Mouse (Mus musculus): ENCODE results near the gene Rpsa. TPM values are rescaled to one million over a fixed set of nuclear protein-coding genes. Genes with fewer than 3 reads are reported as not detected.
A peak's percentile ranks its signal among the peaks of the same experiment; 100 is the strongest.

Gene Rpsa
- polyA plus RNA-seq, 1 experiment: 1,865 TPM

DNA sequence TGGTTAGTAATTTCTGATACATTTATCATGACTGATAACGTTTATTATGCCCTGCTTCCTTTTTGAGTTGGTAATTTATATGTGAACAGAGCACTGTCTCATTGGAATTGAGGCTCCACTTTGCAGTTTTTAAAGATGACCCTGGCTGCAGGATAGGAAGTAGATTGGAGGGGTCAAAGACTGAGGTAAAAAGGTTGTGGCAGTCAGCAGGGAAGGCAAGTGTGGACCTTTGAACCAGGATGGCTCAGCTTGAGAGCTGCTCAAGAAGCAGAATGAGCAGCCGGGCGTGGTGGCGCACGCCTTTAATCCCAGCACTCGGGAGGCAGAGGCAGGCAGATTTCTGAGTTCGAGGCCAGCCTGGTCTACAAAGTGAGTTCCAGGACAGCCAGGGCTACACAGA is 14.0 kb upstream of the Rpsa start:
- DNase-seq (ENCODE audit: low spot score): no peak

DNA sequence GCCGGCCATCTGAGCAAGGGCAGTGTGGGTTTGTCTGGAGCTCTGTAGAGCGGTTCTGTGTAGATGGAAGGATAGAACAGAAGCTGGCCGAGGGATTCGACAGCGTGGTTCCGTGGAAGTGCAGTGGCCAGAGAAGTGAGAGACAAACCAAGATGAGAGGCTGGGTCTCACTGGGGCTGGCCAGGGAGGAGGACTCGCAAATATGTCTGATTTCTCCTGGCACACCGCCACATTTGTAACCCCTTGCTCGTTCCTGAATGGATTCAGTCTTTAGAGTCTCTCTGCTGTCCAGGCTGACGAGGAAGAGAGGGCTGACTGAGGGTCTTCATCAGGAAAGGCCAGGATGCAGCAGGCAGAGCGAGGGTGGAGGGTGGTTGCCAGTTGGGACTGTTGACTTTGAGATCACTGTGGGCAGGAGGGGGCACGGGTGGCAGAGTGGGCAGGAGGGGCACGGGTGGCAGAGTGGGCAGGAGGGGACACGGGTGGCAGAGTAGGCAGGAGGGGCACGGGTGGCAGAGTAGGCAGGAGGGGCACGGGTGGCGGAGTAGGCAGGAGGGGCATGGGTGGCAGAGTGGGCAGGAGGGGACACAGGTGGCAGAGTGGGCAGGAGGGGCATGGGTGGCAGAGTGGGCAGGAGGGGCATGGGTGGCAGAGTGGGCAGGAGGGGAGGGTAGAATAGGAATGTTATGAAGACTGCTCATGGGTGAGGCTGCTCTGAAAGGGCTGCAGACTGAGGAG is 13.3 kb upstream of the Rpsa start:
- DNase-seq (ENCODE audit: low spot score): no peak

DNA sequence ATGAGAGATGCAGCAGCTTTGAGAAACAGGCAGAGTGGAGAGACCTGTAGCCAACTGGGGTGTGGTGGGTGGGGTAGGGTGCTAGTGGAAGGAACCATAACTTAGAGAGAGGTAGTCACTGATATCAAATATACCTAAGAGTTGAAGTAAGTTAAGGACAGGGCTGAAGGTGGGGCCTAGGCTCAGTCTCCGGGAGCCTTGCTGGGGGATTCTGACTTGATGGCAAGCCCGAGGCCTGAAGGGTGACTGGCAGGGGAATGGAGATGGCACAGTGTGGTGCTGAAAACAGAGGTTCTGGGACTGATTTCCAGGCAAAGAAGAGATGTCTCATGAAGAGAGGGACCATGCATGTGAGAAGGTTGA is 12.7 kb upstream of the Rpsa start:
- DNase-seq (ENCODE audit: low spot score): no peak

DNA sequence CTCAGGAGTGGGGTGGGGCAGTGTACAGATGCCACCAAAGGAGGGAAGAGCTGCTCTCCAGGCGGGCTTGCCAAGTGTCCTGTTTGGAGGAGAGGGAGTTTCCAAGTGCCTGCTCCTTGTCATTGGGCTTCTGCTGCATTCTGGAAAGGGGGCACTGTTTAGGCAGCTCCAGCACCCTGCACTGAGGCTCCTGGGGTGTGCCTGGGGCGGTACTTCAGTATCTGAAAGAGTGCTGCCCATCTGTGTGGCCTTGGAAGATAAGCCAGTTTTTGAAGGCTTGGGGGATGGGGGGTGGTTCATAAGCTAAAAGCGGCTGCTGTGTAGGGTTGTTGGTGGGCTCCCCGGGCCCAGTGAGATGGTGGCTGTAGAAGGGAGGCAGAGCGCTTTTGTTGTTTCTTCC is 11.9 kb upstream of the Rpsa start:
- no peak for DNase-seq (ENCODE audit: low spot score)

DNA sequence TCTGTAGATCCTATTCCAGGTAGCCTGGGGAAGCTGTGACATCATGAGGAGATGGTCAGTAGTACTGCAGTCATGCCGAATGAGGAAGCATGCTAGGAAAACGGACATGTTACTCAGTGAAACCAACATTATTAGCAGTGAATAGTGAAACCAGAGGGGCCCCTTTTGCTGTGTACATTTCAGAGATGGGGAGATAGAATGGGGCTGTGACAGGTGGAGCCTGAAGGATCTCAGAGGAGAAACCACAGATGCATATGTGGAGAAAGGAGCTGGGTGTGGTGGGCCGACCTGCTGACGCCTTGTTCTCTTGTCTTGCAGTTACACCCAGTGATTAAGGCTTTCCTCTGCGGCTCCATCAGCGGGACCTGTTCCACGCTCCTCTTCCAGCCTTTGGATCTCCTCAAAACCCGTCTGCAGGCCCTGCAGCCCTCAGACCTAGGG is 11.3 kb upstream of the Rpsa start:
- DNase-seq (ENCODE audit: low spot score): no peak

DNA sequence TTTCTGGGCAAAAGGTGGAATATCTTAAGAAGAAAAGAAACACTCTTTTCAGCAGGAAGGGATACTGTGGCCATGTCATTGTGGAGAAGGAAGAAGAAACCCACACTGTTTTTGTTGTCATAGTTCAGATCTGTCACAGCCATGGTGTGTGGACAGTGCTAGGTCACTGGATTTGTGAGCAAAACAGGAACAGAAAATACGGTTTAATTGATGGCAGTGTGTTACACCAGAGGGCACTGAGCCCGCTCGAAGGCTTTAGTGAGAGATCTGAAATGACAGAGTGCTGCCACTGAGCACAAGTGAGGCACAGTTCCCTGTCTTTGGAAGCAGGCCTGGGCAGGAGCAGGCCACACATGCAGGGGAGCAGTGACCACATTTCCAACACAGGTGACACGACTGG is 9.3 kb upstream of the Rpsa start:
- DNase-seq (ENCODE audit: low spot score): no peak

DNA sequence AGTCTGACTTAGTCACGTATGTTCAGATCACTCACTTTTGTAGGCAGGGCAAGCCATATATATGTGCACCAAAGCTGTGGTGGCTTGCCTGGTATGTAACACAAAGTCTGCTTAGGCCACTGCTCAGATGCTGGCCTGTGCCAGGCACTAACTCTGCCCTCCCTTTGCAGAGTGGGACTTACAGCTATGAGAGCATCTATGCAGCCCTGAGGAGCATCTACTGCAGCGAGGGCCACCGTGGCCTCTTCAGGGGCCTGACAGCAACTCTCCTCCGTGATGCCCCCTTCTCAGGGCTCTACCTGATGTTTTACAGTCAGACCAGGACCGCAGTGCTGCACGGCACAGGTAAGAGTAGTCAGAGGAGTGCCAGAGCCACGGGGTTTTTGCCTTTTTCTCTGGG is 7.0 kb upstream of the Rpsa start:
- DNase-seq (ENCODE audit: low spot score): no peak

DNA sequence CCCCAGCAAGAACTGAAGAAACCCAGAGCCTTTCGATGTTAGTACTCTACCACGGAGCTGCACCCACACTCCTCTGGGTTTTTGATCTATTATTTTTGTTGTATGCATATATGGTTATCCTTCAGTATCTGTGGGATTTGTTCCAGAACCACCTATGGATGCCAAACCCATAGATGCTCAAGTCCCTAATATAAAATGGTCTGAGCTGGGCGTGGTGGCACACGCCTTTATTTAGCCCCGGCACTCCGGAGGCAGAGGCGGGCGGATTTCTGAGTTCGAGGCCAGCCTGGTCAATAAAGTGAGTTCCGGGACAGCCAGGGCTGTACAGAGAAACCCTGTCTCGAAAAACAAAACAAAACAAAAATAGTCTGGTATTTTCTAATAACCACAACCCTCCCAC is 621 bp upstream of the Rpsa start:
- no peak for DNase-seq (ENCODE audit: low spot score)

DNA sequence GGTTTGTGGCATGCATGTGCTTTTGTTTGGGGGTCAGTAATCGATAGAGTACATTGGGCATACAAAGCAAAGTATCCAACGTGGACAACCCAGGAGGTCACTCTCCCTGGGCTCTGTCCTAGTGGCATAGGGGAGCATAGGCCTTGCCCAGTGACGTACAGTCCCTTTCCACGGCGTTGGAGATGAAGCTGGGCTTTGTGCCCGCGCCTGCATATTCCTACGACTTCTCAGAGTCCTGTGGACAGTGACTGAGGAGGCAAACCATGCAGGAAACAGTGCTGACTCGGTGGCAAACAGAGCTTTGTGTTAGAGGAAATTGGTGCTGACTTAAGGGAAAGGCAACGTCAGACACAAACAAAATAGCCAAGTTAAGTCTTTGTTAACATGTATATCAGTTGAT is 1.8 kb downstream of the Rpsa start:
- no peak for DNase-seq (ENCODE audit: low spot score)

DNA sequence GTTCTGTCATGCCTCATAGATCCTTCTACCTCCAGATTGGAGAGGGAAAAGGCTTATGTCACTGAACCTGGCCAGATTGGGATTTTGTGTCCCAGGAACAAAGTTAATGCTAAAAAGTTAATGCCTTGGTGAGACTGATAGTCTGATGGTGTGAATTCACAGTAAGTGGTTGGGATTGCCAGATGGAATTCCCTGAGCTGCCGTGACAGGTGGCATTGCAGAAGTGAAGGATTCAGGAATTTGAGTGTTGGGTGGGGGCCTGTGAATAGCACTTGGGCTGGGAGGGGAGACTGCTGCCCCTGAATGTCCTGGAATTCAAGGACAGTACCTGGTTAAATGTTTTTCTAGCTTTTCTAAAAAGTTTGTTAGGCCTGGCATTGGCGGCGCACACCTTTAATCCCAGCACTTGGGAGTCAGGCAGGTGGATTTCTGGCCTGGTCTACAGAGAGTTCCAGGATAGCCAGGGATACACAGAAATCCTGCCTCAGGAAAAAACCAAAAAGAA is 4.3 kb downstream of the Rpsa start:
- DNase-seq (ENCODE audit: low spot score): no peak

DNA sequence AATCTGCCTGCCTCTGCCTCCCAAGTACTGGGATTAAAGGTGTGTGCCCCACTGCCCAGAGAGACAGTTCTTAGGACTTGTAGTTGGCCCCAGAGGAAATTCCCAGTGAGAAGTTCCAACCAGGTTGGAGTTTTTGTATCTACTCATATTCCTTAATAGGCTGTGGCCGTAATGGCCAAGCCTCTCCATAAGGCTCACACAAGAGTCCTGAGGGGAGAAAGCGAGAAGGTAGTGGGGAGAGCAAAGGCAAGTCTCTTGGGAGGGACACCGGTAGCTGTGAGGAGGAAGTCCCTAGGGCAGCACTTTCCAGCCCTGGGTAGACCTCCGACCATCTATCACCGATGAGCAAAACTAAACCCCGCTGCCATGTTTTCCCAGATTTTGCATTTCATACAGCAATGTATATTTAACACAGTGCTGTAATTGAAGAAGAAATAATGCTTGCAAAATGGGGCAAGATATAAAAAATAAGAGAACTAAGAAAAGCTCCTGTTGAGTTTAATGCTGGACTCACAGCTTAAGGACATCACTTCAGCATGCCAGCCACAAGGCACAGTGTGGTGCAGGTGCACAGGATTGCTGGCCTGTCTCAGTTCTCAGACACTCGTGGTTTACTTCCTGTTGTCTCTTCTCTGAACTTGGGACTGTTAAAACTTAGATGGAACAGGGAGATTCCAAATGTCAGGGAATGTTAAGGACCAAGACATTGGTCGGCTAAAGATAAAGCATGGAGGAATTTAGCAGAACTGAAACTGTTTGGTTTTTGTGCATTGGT is 5.7 kb downstream of the Rpsa start:
- DNase-seq (ENCODE audit: low spot score): no peak

DNA sequence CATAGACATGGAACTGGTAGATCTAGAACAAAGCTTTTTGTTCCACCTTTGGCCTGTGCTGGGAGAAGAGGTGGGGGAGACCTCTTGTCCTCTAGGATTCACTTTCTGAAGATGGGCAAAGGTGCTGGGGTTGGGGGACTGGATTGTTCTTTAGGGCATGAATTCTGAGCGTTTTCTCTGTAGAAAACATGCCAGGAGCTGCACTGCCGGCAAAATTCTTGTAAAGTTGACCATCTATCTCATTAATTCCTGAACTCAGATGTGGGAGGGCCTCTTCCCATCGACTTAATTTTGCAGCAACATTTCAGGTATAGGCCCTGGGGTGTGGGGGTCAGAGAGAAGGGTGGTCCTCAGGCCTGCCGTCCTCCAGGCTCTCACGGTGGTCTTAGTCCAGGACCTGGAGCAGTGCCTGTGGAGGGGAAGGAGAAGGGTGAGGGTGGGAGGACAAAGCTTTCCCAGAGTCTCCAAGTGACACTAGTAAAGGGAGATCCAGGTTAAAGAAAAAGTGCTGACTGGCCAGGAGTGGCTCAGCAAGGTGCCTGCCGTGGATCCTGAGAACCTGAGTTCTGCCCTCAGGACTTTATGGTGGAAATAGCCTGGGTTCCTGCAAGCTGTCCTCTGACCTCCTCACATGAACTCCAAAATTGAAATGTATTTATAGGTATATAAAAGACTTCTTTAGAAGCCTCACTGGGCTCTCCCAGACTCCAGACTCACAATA is 6.4 kb downstream of the Rpsa start:
- DNase-seq (ENCODE audit: low spot score): no peak

DNA sequence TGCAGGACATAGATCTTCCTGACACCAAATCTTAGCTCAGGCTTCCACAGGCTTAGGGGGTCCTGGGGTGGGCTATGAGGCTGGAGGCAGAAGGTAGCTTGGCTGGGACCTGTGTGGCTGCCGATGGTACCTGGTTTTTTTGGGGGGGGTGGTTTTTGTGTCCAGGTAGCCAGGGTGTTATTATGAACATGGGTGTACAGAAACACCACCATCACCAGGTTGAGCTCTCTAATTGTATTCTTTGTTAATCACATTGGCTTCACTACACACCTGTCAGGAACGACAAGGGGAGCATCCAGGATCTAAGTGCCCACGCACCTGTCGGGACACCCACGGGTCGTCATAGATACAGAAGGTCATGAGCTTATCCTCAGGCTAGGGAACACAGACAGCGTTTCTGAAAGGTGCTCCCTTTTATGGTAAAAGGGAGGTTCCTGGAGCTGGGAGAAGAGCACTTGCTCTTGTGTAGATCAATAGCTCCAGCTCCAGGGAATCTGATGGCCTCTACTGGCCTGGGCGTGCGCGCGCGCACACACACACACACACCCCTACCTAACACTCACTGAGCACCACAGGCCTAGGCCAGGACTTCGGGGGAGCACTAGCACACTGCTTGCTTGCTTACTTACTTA is 7.2 kb downstream of the Rpsa start:
- no peak for DNase-seq (ENCODE audit: low spot score)

DNA sequence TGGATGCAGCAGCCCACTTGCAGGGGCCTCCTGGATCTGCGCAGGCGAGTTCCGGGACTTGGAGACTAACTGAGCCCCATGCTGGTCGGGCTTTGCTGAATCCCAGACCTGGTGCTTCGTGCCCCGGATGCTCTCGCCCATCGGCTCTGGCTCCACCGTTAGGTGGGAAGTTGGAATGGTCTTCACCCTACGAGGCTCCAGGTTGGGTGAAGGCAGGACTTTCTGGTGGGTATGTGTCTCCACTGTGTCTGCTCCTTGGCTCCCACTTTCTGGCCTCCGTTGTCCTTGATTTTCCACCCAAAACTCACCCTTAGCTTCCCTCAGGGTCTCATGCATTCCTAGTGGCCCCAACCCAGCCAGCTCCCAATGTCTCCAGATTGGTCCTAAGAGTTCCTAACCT is 8.0 kb downstream of the Rpsa start:
- no peak for DNase-seq (ENCODE audit: low spot score)

DNA sequence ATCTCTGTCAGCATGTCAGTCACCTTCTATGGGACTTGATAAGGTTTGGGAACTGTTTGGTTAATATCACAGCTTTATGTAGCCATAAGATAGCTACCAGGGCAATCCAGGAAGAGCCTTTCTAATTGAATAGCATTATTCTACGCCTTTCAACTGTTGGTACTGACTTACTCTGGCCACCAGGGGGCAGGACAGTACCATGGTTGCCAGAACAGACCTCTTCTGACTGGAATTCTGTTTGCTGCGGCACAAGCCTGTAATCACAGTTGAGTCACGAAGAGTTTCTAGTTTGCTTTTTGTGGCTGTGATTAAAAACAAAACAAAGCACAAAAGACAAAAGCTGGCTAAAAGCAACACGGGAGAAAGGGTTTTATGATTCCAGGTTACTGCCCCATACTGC is 13.2 kb downstream of the Rpsa start:
- peak; percentile 64 for DNase-seq (ENCODE audit: low spot score)

DNA sequence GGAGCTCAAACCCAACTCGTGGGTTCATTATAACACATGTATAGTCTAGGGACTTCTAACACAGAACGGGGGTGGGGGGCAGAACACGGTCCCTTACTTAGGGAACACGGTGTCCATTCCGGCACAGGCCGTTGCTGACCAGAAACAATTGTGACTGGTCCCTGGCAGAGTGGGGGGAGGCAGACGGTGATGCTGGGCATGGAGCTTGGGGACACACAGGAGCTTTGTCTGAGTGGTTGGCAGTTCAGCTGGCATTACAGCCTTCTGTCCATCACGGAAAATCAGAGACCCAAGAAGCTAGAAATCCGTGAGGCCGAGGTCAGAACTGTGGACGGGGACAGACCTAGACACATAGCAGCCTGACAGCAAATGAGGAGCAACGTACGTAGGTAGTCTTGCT is 17.0 kb downstream of the Rpsa start:
- no peak for DNase-seq (ENCODE audit: low spot score)

DNA sequence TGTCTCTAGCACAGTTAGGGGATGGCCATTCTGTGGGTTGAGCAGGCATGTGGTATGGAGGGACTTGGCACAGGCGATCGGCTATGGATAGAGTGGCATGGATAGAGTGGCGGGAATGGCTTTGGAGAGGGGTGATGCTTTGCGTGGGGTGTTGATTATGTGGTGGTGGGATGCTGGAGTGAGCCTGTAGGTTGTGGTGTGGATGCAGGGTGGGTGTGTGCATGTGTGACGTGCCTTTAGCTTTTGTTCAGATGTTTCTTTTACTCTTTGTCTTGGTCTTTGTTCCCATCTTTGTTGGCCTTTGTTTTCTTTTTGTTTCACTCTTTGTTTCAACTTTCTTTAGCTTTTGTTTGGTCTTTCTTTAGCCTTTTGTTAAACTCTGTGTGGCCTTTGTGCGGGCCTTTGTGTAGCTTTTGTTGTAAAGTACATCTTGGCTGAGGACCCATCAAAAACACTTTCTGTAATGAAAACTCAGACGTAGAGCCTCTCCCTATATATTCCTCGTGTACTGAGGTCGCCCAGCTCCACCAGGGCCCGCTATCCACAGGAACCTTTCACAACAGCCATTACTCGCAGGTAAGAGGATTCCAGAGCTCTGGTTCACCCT is 21.8 kb downstream of the Rpsa start, which contains the start of gene Mobp:
Gene Mobp (plus strand): TSS at position 486 of the 607 bp plus-strand sequence.
- DNase-seq (ENCODE audit: low spot score): no peak

DNA sequence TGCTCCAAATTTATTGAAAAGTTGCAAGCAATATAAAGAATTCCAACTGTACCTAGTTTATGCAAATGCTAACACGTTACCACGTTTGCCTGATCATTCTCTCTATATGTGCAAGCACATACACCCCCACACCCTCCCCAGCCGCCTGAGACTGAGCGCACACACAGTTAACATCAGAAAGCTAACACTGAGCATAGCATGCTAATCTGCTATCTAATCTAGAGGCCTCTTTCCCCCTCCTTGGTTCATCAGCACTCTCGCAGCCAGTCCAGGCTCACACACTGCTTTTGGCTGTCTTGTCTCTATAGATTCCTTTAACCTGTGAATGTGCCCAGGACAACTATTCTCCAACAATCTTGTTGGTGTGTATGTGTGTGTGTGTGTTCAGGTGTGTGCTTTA is 23.7 kb downstream of the Rpsa start:
- DNase-seq (ENCODE audit: low spot score): no peak

DNA sequence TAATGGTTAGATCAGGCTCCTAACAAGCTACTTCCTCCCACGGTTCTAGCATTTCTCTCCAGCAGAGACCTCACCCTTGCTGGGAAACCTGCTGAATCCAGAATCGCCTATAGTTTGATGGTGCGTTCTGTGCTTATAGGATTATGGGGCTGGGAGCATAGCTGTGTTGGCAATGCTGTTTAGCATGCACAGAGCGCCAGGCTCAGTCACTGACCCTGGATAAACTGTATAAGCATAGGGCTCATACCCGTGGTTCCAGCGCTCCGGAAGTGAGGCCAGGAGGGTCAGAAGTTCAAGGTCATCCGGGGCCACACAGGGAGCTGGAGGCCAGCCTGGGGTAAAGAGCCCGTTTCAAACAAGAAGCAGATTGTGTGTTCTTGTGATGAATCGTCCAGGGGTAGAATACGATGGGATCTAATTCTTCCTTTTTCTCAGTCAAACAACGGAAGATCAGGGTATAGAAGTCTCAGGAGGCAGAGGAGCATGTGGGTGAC is 24.5 kb downstream of the Rpsa start:
- DNase-seq (ENCODE audit: low spot score): no peak

DNA sequence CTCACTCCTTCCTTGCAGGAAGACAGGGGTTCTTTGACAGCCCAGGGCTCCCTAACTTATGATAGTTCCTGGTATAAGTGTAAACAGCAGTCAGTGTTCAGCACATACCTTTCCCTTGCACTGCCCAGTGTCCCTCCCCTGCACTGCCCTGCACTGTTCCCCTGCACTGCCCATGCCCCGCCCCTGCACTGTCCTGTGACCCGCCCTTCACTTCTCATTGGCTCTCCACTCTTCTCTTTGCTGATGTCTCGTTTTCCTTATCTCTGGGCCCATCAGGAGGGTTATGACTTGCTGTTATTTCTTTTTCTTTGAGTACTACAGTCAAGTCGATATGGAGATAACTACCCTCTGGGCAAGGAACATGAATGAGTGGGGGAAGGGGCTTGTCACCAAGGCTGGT is 30.6 kb downstream of the Rpsa start:
- DNase-seq (ENCODE audit: low spot score): no peak

DNA sequence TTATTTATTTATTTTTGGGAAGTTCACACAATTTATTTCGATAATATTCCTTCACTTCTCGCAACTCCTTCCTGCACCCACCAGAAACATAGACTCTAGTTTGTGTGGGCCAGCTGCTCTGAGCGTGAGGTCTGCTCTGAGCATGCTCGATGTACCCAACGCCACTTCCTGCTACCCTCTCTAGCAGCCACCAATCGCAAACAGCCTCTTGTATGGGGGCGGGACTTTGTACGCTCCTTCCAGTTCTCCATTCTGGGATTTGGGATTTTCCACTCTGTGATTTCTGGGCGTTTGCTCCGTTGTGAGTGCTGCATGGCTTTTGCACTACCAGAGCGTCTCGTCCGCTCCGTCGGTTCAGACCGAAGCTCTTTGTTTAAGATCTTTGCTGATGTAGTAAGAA is 36.4 kb downstream of the Rpsa start:
- DNase-seq (ENCODE audit: low spot score): no peak

DNA sequence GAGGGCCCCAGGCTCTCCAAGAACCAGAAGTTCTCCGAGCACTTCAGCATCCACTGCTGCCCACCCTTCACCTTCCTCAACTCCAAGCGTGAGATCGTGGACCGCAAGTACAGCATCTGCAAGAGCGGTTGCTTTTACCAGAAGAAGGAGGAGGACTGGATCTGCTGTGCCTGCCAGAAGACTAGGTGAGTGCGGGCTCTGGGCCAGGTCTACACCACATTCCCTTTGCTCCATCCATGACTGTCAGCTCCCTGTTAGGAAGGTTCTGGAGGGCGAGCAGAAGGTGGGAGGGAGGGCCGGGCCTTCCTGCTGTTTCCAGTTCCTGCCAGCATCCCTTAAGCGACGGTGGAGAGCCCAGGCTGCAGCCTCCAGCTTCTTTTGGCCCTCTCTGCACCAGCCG is 40.3 kb downstream of the Rpsa start:
- DNase-seq (ENCODE audit: low spot score): no peak
